Mouse (Mus musculus) cerebellum, adult 2 months (tissue): ENCODE measurements around the gene Igflr1. TPM values are rescaled to one million over a fixed set of nuclear protein-coding genes. Genes with fewer than 3 reads are reported as not detected.
A peak's percentile ranks its signal among the peaks of the same experiment; 100 is the strongest.

ENCODE experiments used
- DNase-seq, 2 experiments: peaks; one replicate each; pipeline ENCODE4 v3.0.0; 2021
- H3K27ac ChIP-seq: fragments of 200-500 bp; 2 replicates; pipeline ENCODE4 v1.5.1; 2012; ENCODE audit warnings: low read length, control low read depth, inconsistent platforms; ENCODE audit not compliant: insufficient read depth
- H3K27me3 ChIP-seq: fragments of 200-500 bp; 2 replicates; pipeline ENCODE4 v1.6.1; 2012; ENCODE audit warnings: inconsistent platforms, mild to moderate bottlenecking, low read length, moderate library complexity; ENCODE audit not compliant: control insufficient read depth, insufficient read depth
- H3K4me1 ChIP-seq: fragments of 200-500 bp; 2 replicates; pipeline ENCODE4 v1.6.1; 2011; ENCODE audit warnings: low read length; ENCODE audit not compliant: control insufficient read depth, insufficient read depth
- H3K4me3 ChIP-seq: fragments of 200-500 bp; replicated peaks from 2 replicates; pipeline ENCODE3; 2011; ENCODE audit warnings: mild to moderate bottlenecking, low read depth, low read length, control low read depth; ENCODE audit not compliant: insufficient read depth
- CTCF ChIP-seq: fragments of 200-500 bp; IDR thresholded peaks from 2 replicates; pipeline ENCODE4 v1.5.1; 2011; ENCODE audit warnings: low read depth, mild to moderate bottlenecking, control low read depth, low read length, moderate library complexity, borderline replicate concordance; ENCODE audit not compliant: insufficient read depth
- POLR2A ChIP-seq: fragments of 200-500 bp; IDR thresholded peaks from 2 replicates; pipeline ENCODE4 v1.6.1; 2011; ENCODE audit warnings: low read length, control low read depth, borderline replicate concordance; ENCODE audit not compliant: insufficient read depth
- WGBS: fragments of 180-500 bp; shearing (Covaris S2); methylation state at CpG from one replicate; pipeline ENCODE4 v1.1.7; 2018; 5-methylcytosine and 5-hydroxymethylcytosine counted together
- polyA plus RNA-seq: library from polyadenylated mRNA; depleted of rRNA; stranded (reverse); fragments of >200 nt; gene quantifications from 2 replicates; pipeline ENCODE4 v1.2.3, GENCODE M21; 2012; rRNA removed

The Igflr1 gene
- 8.3 and 10.1 TPM in 2 replicates for polyA plus RNA-seq

DNA sequence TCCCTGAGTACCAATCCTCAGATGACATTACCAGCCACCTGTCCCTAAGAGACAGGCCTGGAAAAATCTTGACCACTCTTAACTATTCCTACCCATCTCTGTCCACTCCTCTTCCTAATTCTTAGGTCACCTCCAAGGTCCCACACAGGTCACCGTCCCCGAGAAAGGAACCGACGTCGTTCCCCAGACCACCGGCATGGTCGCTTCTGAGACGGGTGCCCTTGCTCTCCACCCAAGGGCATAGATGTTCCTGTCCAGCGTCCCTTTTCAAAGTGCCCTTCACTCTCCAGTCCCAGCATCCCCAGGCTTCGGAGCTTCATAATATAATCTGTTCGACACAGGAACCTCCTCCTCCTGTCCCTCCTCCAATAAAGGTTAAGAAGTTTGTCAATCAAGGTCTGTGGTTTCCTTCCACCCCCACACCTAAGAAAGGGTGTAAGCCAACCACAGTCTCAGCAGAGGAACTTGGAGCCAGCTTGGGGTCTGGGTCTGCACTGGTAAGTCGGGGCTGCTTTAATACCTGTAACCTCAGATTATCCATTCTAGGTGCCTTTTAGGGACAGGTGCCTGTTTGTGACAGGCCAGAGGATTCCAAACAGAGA, at the start of gene Igflr1:
TSS of gene Igflr1 (plus strand) at position 458 of the 602 bp plus-strand sequence.
- Histone ChIP-seq H3K27me3 (no peaks in the 10 kb centered on the region), H3K4me1 (peaks cover 6% of the 10 kb centered on the region), H3K27ac (no peak within 1 kb of the TSS), H3K4me3 (no peak within 1 kb of the TSS)
- no peak for DNase-seq
- TF ChIP-seq POLR2A: no peak
- no peak for TF ChIP-seq CTCF
- 95% methylated on average over 12 of the region's 12 CpGs for WGBS

DNA sequence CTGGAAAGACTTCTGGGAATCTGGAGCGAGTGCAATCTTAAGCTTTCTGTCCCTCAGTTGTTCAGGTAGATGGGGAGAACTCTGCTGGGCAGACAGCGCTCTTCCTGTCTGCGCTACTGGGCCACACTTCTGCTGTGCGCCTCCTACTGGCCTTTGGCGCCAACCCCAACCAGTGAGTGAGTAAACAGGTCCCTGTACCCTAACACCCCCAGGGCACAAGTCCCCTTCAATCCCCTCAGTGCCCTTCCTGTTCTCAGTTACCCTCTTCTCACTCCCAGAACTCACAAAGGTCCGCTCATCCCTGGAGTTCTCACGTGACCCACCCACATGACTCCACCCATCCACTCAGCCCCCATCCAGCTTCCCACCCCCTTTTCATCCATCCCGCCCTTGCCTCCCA, 46.9 kb upstream of the Igflr1 start:
- Histone ChIP-seq H3K4me1 (peaks cover 25% of the 10 kb centered on the region), H3K27me3 (no peaks in the 10 kb centered on the region), H3K27ac (no peak overlapping the region), H3K4me3 (no peak overlapping the region)
- no peak for DNase-seq
- 52% methylated on average over 8 of the region's 8 CpGs for WGBS
- TF ChIP-seq CTCF: no peak
- TF ChIP-seq POLR2A: no peak

DNA sequence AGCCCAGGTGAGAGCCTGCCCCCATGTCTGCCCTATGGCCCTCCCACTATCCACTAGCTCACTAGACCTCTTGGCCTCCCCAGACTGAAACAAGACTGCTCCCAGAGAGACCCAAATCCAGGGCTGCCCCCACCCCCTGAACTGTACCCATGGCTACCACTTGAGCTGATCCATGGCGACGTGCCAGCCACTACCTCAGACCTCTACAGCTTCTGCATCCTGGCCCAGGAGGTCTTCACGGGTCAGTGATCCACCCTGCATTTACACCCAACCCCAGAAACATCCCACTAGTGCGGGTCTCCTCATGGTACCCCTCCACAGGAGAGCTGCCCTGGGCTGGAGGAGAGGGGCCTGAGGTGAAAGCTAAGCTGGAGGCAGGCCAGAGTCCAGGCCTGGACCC, 44.8 kb upstream of the Igflr1 start:
- no peak for DNase-seq
- H3K27me3 ChIP-seq: no peaks in the 10 kb centered on the region
- H3K4me3 ChIP-seq: no peak overlapping the region
- peaks cover 25% of the 10 kb centered on the region for H3K4me1 ChIP-seq
- WGBS: 34% methylated on average over 4 of the region's 4 CpGs
- no peak for TF ChIP-seq POLR2A
- TF ChIP-seq CTCF: no peak
- H3K27ac ChIP-seq: no peak overlapping the region

DNA sequence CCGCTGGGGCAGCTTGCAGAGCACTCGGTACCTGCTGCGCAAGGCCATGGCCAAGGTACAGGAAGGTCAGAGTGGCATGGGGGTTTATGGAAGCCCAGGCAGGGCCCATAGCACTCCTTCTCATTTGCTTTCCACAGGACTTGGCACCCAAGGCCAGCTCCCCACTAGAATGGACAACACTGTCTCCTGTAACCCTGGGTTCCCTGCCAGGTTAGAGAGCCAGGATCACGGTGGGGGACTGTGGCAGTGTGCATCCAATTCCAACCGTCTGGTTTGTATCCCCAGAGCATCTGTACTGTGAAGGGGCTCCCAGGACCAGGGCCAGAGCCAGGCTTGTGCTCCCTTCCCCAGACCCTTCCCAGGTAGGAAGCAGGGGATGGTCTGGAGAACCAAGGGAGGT, 44.4 kb upstream of the Igflr1 start:
- TF ChIP-seq CTCF (no peak), POLR2A (no peak)
- H3K4me1 ChIP-seq: peaks cover 25% of the 10 kb centered on the region
- H3K4me3 ChIP-seq: no peak overlapping the region
- H3K27ac ChIP-seq: no peak overlapping the region
- 44% methylated on average over 5 of the region's 5 CpGs for WGBS
- DNase-seq: peak; percentile 61 to 69
- no peaks in the 10 kb centered on the region for H3K27me3 ChIP-seq

DNA sequence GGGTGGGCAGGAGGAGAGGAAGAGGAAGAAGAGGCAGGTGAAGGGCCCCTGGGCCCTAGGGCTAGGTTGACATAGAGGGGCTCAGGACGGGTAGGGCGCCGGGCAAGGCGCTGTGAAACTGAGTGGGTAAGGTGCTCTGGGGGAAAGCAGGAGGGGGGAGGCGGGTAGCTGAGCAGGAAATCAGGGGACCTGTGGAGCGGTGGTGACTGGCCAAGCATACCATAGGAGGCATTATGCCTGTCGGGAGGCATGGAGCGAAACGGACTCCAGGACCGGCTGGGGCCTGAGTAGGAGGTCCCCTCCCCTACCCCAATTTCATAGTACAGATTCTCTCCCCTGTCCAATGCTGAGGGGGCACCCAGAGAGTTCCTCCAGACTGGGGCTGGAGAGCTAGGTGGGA, 42.4 kb upstream of the Igflr1 start:
- DNase-seq: no peak
- Histone ChIP-seq H3K4me1 (peaks cover 25% of the 10 kb centered on the region), H3K27ac (no peak overlapping the region), H3K27me3 (no peaks in the 10 kb centered on the region), H3K4me3 (no peak overlapping the region)
- TF ChIP-seq POLR2A: no peak
- TF ChIP-seq CTCF: no peak
- WGBS: 85% methylated on average over 10 of the region's 10 CpGs

DNA sequence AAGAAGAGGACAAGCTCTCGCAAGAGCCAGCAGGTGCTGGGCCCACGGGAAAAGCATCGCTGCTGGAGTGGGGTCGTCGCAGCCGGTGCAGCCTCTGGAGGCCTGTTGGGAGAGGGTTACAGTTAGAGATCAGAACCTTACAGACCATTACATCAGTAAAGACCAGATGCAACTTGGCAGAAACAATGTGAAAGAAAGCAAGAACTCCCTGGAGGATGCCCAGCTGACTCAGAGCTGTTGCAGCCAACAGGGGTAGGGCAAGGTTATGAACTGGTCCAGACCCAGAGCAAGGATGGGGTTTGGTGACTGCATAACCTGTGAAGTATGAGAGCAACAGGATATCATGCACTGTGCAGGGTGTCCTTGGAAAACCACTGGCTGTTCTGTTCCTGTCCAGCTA, 40.7 kb upstream of the Igflr1 start:
- no peak for TF ChIP-seq POLR2A
- no peak for TF ChIP-seq CTCF
- H3K27me3 ChIP-seq: no peaks in the 10 kb centered on the region
- H3K27ac ChIP-seq: no peak overlapping the region
- no peak overlapping the region for H3K4me3 ChIP-seq
- WGBS: 82% methylated on average over 6 of the region's 6 CpGs
- peaks cover 24% of the 10 kb centered on the region for H3K4me1 ChIP-seq
- no peak for DNase-seq

DNA sequence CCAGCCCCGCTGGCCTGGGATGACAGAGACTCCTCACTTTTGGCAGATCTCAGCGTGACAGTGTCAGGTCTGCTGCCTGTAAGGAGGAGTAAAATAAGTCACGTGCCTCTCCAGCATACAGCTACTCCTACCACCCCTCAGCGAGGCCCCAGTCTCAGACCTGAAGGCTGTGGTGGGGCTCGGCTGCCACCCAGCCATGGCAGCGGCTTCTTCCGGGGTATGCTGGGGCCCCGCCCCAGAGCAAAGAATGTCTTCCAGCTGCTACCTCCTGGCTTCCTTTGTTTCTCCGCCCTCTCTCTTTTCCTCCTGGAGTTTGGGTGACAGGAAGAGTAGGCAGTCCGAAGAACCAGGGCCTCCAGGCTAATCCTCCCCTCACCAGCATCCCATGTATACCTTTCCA, 39.3 kb upstream of the Igflr1 start:
- DNase-seq: no peak
- H3K27me3 ChIP-seq: no peaks in the 10 kb centered on the region
- 51% methylated on average over 10 of the region's 10 CpGs for WGBS
- H3K4me1 ChIP-seq: peaks cover 10% of the 10 kb centered on the region
- no peak for TF ChIP-seq POLR2A
- H3K4me3 ChIP-seq: no peak overlapping the region
- no peak overlapping the region for H3K27ac ChIP-seq

DNA sequence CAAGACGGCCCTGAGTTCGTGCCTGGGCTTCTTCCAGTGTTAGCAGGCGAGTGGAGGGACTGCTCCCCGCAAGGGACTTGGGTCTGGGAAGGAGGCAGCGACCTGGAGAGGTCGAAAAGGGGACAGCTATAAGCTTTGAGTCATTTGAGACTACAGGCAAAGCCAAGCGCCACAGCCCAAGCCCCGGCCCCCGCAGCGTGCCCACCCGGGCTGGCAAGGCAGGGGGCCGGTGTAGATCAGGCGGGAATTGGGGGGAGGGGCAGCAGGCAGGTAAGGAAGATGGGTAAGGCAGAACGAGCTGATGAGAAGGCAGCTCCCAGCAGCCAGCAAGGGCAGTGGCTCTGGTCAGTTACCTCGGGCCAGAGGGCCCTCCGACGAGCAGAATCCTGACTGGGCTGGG, 38.8 kb upstream of the Igflr1 start:
- TF ChIP-seq POLR2A (no peak), CTCF (no peak)
- H3K4me1 ChIP-seq: peaks cover 6% of the 10 kb centered on the region
- no peak for DNase-seq
- no peak overlapping the region for H3K4me3 ChIP-seq
- no peaks in the 10 kb centered on the region for H3K27me3 ChIP-seq
- H3K27ac ChIP-seq: no peak overlapping the region
- WGBS: 47% methylated on average over 17 of the region's 17 CpGs

DNA sequence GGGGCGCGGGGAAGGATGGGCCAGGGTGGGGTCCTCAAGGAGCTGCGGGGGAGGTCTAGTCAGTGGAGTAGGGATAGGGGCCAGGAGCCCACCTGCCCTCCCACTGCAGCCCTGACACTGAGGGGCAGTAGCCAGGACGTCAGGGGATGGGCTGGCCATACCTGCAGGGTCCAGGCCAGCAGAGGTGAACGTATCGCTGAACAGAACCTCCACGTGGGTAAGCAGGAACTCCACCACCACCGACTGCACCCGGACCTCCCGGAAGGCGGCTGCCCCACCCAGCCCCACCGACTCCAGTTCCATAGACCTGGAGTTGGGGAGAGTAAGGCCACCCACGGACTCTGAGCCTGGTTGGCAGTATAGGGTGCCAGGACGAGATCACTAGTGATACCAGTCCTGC, 38.2 kb upstream of the Igflr1 start:
- WGBS: 85% methylated on average over 14 of the region's 14 CpGs
- no peak overlapping the region for H3K4me3 ChIP-seq
- no peak overlapping the region for H3K27ac ChIP-seq
- TF ChIP-seq CTCF (no peak), POLR2A (no peak)
- no peaks in the 10 kb centered on the region; the same call in 1 of the 2 replicates for H3K4me1 ChIP-seq
- H3K27me3 ChIP-seq: no peaks in the 10 kb centered on the region
- DNase-seq: no peak
